Mouse (Mus musculus): ENCODE data around the gene Vps39. TPM values are rescaled to one million over a fixed set of nuclear protein-coding genes. Genes with fewer than 3 reads are reported as not detected.
A peak's percentile ranks its signal among the peaks of the same experiment; 100 is the strongest.

Vps39 gene
- polyA plus RNA-seq (2012; rRNA removed): 10.6 and 11.4 TPM in 2 replicates

DNA sequence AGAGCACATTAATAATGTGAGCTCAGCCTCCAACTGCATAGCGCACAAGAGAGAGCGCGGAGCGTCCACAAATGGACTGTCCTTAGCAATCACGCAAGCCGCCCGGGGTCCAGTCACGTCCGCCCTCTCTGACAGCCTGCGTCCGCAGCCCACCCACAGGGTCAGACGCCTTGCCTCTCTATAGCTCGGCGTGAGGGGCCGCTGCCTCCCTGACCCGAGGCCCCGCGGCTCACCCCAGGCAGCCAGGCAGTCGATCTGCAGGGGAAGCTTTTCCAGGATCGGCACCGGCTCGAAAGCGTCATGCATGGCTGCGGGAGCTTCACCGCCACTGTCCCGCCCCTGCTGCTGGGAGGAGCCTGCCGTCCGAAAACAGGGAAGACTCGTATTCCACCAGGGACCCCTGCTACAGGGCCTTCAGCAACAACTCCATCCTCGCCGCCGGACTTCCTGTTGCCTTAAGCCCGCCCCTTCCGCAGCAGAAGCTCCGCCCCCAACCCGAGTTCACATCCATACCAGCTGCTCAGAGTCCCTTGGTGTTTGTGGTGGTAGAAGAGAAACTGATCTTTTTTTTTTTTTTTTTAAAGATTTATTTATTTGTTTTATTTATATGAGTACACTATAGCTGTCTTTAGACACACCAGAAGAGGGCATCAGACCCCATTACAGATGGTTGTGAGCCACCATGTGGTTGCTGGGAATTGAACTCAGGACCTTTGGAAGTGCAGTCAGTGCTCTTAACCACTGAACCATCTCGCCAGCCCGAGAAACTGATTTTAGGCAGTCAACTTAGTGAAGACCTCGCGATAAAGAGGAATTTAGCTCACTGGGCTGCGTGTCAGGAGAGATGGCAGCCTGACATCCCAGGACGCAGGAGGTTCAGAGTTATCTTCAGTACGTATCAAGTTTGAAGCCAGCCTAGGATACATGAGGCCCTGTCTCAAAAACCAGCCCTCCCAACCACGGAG lies at the start of gene Vps39:
Gene Vps39, minus strand, starts transcription at position 456 of the 965 bp plus-strand sequence.
- Histone ChIP-seq H3K4me3 (ENCODE audit: control insufficient read depth, low read depth, low read length) (peak within 1 kb of the TSS; percentile 89), H3K27me3 (ENCODE audit: control insufficient read depth, insufficient read depth, low read length) (no peaks in the 10 kb centered on the region), H3K4me1 (ENCODE audit: control insufficient read depth, insufficient read depth, low read length) (peaks cover 2% of the 10 kb centered on the region; the same call in 1 of the 2 replicates), H3K36me3 (ENCODE audit: control insufficient read depth, insufficient read depth, low read length) (no peaks in the 10 kb centered on the region), H3K27ac (ENCODE audit: control insufficient read depth, insufficient read depth, low read depth, low read length) (peak within 1 kb of the TSS; percentile 33)
- peak; percentile 83 for TF ChIP-seq POLR2A (IDR thresholded peaks at IDR 0.05; ENCODE audit: control insufficient read depth, low read depth, low read length)
- TF ChIP-seq CTCF (IDR thresholded peaks at IDR 0.05; ENCODE audit: control insufficient read depth, insufficient read depth, insufficient replicate concordance, low read depth, low read length): no peak

DNA sequence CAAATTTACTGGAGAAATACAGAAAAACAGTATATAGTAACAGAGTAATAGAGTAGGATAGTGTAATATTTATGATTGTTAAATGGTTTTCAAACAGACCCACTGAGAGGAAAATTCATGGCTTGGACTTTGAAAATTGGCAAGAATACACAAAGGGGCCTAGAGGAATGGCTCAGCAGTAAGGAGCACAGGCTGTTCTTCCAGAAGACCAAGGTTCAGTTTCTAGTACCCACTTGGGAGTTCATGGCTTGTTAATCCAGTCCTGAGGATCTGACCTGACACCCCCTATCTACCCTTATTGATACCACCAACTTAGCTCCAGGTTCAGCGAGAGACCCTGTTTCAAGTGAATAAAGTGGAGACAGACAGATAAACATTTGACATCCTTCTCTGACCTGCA lies 45.0 kb upstream of the Vps39 start:
- no peak overlapping the region for H3K27ac ChIP-seq (ENCODE audit: control insufficient read depth, insufficient read depth, low read depth, low read length)
- TF ChIP-seq CTCF (IDR thresholded peaks at IDR 0.05; ENCODE audit: control insufficient read depth, insufficient read depth, insufficient replicate concordance, low read depth, low read length) (no peak), POLR2A (IDR thresholded peaks at IDR 0.05; ENCODE audit: control insufficient read depth, low read depth, low read length) (no peak)
- no peak overlapping the region for H3K4me3 ChIP-seq (ENCODE audit: control insufficient read depth, low read depth, low read length)
- no peaks in the 10 kb centered on the region for H3K27me3 ChIP-seq (ENCODE audit: control insufficient read depth, insufficient read depth, low read length)
- H3K36me3 ChIP-seq (ENCODE audit: control insufficient read depth, insufficient read depth, low read length): no peaks in the 10 kb centered on the region; the same call in none of the 2 replicates
- H3K4me1 ChIP-seq (ENCODE audit: control insufficient read depth, insufficient read depth, low read length): peaks cover 3% of the 10 kb centered on the region

DNA sequence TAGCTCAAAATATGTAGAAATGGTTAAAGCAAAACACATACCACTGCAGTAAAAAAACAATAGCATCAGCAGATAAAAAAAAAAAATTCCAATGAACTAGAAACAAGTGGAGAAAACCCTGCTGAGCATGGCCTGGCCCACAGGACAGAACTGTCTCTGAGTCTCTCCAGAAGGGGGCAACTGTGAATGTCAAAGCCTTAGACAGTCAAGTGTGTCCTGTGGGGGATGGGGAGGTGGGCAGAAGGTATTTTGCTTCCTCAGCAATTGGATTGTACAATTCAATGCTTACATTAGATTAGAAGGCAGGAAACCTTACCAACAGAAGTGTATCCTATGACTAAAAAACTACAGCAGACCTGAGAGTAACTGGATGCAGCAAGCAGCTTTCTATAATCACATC lies 39.5 kb upstream of the Vps39 start:
- H3K27ac ChIP-seq (ENCODE audit: control insufficient read depth, insufficient read depth, low read depth, low read length): no peak overlapping the region
- H3K27me3 ChIP-seq (ENCODE audit: control insufficient read depth, insufficient read depth, low read length): no peaks in the 10 kb centered on the region
- H3K4me3 ChIP-seq (ENCODE audit: control insufficient read depth, low read depth, low read length): no peak overlapping the region
- TF ChIP-seq POLR2A (IDR thresholded peaks at IDR 0.05; ENCODE audit: control insufficient read depth, low read depth, low read length) (no peak), CTCF (IDR thresholded peaks at IDR 0.05; ENCODE audit: control insufficient read depth, insufficient read depth, insufficient replicate concordance, low read depth, low read length) (no peak)
- no peaks in the 10 kb centered on the region for H3K4me1 ChIP-seq (ENCODE audit: control insufficient read depth, insufficient read depth, low read length)
- H3K36me3 ChIP-seq (ENCODE audit: control insufficient read depth, insufficient read depth, low read length): no peaks in the 10 kb centered on the region; the same call in none of the 2 replicates

DNA sequence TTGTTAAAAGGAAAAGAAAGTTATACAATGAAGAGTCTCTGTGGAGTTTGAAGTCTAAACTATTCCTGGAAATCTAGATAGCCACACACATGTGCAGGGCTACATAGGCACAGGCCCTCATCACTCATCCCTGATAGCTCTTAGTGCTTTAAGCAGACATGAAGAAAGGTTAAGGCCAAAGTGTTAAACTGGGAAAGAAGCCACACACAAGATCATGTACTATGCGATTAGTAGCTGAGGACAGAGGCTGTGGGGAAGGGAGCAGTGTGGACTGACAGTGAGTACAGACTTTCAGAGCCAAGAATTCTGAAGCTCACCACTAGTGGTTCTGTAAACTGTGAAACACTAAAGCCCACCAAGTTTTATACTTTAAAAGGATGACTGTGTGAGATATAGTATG lies 38.0 kb upstream of the Vps39 start:
- Histone ChIP-seq H3K4me3 (ENCODE audit: control insufficient read depth, low read depth, low read length) (no peak overlapping the region), H3K36me3 (ENCODE audit: control insufficient read depth, insufficient read depth, low read length) (no peaks in the 10 kb centered on the region; the same call in none of the 2 replicates), H3K27ac (ENCODE audit: control insufficient read depth, insufficient read depth, low read depth, low read length) (no peak overlapping the region), H3K27me3 (ENCODE audit: control insufficient read depth, insufficient read depth, low read length) (no peaks in the 10 kb centered on the region), H3K4me1 (ENCODE audit: control insufficient read depth, insufficient read depth, low read length) (no peaks in the 10 kb centered on the region)
- no peak for TF ChIP-seq POLR2A (IDR thresholded peaks at IDR 0.05; ENCODE audit: control insufficient read depth, low read depth, low read length)
- no peak for TF ChIP-seq CTCF (IDR thresholded peaks at IDR 0.05; ENCODE audit: control insufficient read depth, insufficient read depth, insufficient replicate concordance, low read depth, low read length)

DNA sequence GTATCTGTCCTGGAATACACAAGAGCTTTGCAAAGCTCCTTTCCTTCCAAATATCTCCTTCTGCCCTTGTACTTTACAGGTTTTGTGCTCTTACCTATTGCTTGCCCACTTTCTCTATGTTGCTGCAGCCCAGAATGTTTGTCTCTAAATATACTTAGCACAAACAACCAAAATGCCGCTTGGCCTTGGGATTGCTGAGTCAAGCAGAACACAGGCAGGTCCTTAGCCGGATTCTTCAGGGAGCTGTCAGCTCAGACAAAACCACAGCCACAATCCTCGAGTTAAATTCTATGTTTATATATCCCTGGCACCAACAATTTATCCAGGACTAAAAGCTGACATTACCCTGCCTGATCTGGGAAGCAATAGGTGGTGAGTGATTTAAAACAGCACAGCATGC lies 36.4 kb upstream of the Vps39 start:
- Histone ChIP-seq H3K4me3 (ENCODE audit: control insufficient read depth, low read depth, low read length) (no peak overlapping the region), H3K36me3 (ENCODE audit: control insufficient read depth, insufficient read depth, low read length) (no peaks in the 10 kb centered on the region; the same call in 1 of the 2 replicates)
- TF ChIP-seq CTCF (IDR thresholded peaks at IDR 0.05; ENCODE audit: control insufficient read depth, insufficient read depth, insufficient replicate concordance, low read depth, low read length): no peak

DNA sequence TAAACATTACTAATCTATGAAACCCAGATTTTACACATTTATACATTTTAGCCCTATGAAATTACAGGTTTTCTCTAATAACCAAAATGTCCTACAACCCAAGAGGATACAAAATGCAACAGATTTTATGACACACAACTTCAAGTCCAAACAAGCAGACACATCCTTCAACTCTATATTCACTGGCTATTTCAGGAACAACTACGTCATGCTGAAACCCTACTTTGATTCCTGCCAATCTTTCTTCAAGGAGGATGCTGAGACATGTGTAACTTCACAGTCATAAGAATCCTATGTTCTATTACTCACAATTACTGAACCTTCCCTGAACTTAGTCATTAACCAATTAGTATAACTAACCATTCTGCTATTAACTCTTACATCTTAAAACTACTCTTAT lies 34.4 kb upstream of the Vps39 start:
- Histone ChIP-seq H3K27ac (ENCODE audit: control insufficient read depth, insufficient read depth, low read depth, low read length) (no peak overlapping the region), H3K27me3 (ENCODE audit: control insufficient read depth, insufficient read depth, low read length) (no peaks in the 10 kb centered on the region), H3K36me3 (ENCODE audit: control insufficient read depth, insufficient read depth, low read length) (no peaks in the 10 kb centered on the region; the same call in 1 of the 2 replicates), H3K4me1 (ENCODE audit: control insufficient read depth, insufficient read depth, low read length) (no peaks in the 10 kb centered on the region), H3K4me3 (ENCODE audit: control insufficient read depth, low read depth, low read length) (no peak overlapping the region)
- TF ChIP-seq CTCF (IDR thresholded peaks at IDR 0.05; ENCODE audit: control insufficient read depth, insufficient read depth, insufficient replicate concordance, low read depth, low read length) (no peak), POLR2A (IDR thresholded peaks at IDR 0.05; ENCODE audit: control insufficient read depth, low read depth, low read length) (no peak)

More for the DNA sequence above, 36.4 kb upstream of the Vps39 start:
- Histone ChIP-seq H3K27ac (ENCODE audit: control insufficient read depth, insufficient read depth, low read depth, low read length) (no peak overlapping the region), H3K4me1 (ENCODE audit: control insufficient read depth, insufficient read depth, low read length) (no peaks in the 10 kb centered on the region), H3K27me3 (ENCODE audit: control insufficient read depth, insufficient read depth, low read length) (no peaks in the 10 kb centered on the region)

DNA sequence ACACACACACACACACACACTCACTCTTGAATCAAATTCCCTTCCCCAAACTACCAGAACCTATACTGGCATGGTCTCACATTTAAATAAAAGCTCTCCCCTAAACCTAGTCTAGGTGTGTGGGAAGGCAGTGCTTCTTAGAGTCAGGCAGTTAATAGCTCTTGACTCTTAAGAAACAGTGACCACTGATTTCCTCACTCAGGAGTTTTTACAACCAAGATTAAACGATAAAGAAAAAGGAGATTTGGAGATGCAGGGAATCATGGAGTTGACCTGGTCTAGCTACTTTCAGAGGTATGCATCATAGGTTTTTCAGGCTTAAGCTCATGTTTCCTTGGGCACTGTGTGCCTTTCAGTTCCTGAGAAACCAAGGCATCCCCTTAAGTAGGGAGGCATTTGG lies 33.3 kb upstream of the Vps39 start:
- H3K36me3 ChIP-seq (ENCODE audit: control insufficient read depth, insufficient read depth, low read length): no peaks in the 10 kb centered on the region; the same call in 1 of the 2 replicates
- H3K27me3 ChIP-seq (ENCODE audit: control insufficient read depth, insufficient read depth, low read length): no peaks in the 10 kb centered on the region
- no peaks in the 10 kb centered on the region for H3K4me1 ChIP-seq (ENCODE audit: control insufficient read depth, insufficient read depth, low read length)
- TF ChIP-seq POLR2A (IDR thresholded peaks at IDR 0.05; ENCODE audit: control insufficient read depth, low read depth, low read length) (no peak), CTCF (IDR thresholded peaks at IDR 0.05; ENCODE audit: control insufficient read depth, insufficient read depth, insufficient replicate concordance, low read depth, low read length) (no peak)
- no peak overlapping the region for H3K4me3 ChIP-seq (ENCODE audit: control insufficient read depth, low read depth, low read length)
- no peak overlapping the region for H3K27ac ChIP-seq (ENCODE audit: control insufficient read depth, insufficient read depth, low read depth, low read length)

Data from testis, adult 2 months (tissue).